Mouse (Mus musculus): Measurements from ENCODE around the gene Kbtbd2. TPM values are rescaled to one million over a fixed set of nuclear protein-coding genes. Genes with fewer than 3 reads are reported as not detected.
A peak's percentile ranks its signal among the peaks of the same experiment; 100 is the strongest.

Kbtbd2 gene
- polyA plus RNA-seq (2015; fragmentation: Nextera tagmentation; extraction: Ambion mirVana) = 26.1 and 27.6 TPM in 2 replicates

DNA sequence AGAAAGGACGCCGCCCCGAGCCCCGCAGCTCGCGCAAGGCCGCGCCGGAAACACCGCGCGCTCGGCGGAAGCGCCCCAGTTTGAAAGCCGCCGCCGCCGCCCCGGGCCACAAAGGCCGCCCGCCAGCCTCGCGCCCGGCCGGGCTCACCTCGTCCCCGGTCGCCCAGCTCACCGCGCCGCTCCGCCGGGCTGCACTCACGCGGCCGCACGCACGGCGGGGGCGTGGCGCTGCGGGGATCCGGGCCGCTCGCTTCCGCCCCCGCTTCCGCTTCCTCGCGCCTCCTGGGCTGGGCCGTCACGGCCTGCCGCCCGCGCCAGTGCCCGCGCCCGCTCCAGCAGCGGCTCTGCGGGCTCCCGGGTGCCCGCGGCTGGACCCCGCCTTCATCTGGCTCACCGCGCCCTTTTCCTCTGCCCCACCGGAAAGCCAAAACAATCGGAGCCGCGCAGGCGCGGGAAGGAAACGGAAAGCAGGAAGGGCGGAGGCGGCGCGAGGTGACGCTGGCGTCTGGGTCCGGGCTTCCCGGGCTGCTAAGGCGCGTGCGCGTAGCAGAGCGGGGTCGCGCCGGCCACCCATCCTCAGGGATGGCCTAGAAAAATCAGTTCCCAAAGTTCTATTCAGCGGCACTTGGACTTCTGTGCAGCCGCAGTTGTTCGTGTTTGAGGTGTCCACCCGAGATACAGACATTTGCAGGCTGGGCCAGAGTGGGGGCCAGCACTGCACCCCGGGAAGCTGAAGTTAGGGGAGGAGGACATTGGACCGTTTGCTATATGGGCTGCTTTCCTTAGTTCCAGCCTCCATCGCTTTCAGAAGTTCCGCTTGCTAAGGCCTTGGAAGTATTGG, at the start of gene Kbtbd2:
Kbtbd2 (minus strand) TSS at position 503 of the 841 bp plus-strand sequence.
- peak within 1 kb of the TSS; percentile 80 for H3K4me2 ChIP-seq
- no peaks in the 10 kb centered on the region for H3K36me3 ChIP-seq
- H3K4me3 ChIP-seq (replicated peaks) = peak within 1 kb of the TSS; percentile 83
- H3K4me1 ChIP-seq = peaks cover 11% of the 10 kb centered on the region; the same call in 1 of the 2 replicates
- no peaks in the 10 kb centered on the region for H3K9me3 ChIP-seq
- no peaks in the 10 kb centered on the region for H3K27me3 ChIP-seq (replicated peaks)
- H3K27ac ChIP-seq = peak within 1 kb of the TSS; percentile 100
- ATAC-seq (ENCODE audit: insufficient read depth, low FRiP score, low read depth) = peak; percentile 95
- WGBS = under 1% methylated on average over 98 of the region's 98 CpGs
- peak within 1 kb of the TSS; percentile 92 for H3K9ac ChIP-seq

DNA sequence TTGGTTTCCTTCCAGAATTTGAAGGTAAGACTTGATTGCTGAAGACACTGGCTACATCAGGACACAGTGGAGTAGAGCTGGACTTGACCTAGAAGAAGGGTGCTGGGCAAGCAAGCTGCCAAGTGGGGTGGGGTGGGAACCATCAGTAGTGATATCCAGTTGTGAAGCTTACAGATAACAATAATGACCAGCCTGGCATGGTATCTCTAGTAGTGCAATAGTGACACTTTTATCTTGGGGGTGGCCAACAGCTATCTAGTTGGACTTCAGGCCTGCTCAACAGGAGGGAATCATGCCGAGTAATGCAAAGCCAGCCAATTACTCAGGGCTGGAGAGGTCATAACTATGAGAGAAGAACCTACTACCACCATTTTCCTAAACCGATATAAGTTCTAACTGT, 46.8 kb upstream of the Kbtbd2 start:
- ATAC-seq (ENCODE audit: insufficient read depth, low FRiP score, low read depth) = peak; percentile 53; the same call in 1 of the 2 replicates
- H3K36me3 ChIP-seq = 0 out of 2 replicates have a peak, but pooled peaks cover 5% of the 10 kb centered on the region
- no peaks in the 10 kb centered on the region for H3K9me3 ChIP-seq
- H3K27ac ChIP-seq = no peak overlapping the region
- no peak overlapping the region for H3K9ac ChIP-seq
- no peak overlapping the region for H3K4me3 ChIP-seq (replicated peaks)
- H3K4me2 ChIP-seq = no peak overlapping the region
- no peaks in the 10 kb centered on the region for H3K4me1 ChIP-seq
- H3K27me3 ChIP-seq (replicated peaks) = no peaks in the 10 kb centered on the region
- WGBS = 93% methylated on average over 2 of the region's 2 CpGs

DNA sequence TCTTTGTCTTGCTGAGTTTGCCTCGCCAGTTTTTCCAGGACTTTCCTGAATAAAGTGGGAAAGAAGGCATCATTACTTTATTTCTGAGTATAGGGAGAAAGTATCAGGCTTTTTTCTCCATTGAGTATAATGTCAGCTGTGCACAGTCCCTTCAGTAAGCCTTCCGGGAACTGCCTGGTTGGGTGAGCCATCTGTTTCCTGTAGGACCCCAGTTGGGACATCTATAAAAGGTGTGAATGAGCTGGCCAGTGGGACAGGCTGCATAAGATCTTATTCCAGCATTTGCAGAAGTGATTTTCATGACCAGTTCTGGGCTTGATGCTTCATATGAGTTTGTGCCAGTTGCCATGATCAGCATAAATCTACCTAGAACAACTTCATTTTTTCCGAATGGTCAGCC, 45.6 kb upstream of the Kbtbd2 start:
- H3K9me3 ChIP-seq = no peaks in the 10 kb centered on the region
- no peaks in the 10 kb centered on the region for H3K4me1 ChIP-seq
- no peak overlapping the region for H3K4me2 ChIP-seq
- WGBS = 82% methylated on average over 3 of the region's 3 CpGs
- no peak overlapping the region for H3K4me3 ChIP-seq (replicated peaks)
- no peak for ATAC-seq (ENCODE audit: insufficient read depth, low FRiP score, low read depth)
- no peak overlapping the region for H3K27ac ChIP-seq
- 0 out of 2 replicates have a peak, but pooled peaks cover 5% of the 10 kb centered on the region for H3K36me3 ChIP-seq
- no peak overlapping the region for H3K9ac ChIP-seq
- H3K27me3 ChIP-seq (replicated peaks) = no peaks in the 10 kb centered on the region

DNA sequence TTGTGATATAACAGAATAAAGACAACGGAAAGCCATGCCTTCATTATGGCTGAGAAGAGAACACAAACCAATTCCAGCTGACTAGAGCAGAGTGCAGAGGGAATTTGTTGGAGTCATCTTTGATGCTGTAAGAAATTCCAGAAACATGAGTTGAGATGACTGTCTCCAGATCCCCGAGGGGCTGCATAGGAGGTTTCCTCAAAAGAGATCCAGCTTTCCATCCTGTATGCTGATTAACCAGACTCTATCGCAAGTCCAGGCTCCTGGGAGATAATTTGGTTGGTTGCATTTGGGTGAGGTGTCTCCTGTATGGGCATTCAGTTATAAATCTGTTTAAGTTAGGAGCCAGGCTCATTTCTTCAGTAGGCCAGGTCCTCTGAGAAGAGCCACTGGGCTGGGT, 40.0 kb upstream of the Kbtbd2 start:
- H3K9ac ChIP-seq = no peak overlapping the region
- ATAC-seq (ENCODE audit: insufficient read depth, low FRiP score, low read depth) = no peak
- H3K27me3 ChIP-seq (replicated peaks) = no peaks in the 10 kb centered on the region
- no peak overlapping the region for H3K4me2 ChIP-seq
- H3K36me3 ChIP-seq = peaks cover 8% of the 10 kb centered on the region; the same call in 1 of the 2 replicates
- no peaks in the 10 kb centered on the region for H3K4me1 ChIP-seq
- H3K9me3 ChIP-seq = no peaks in the 10 kb centered on the region
- WGBS = 88% methylated on average over 3 of the region's 3 CpGs
- H3K27ac ChIP-seq = no peak overlapping the region
- H3K4me3 ChIP-seq (replicated peaks) = no peak overlapping the region

DNA sequence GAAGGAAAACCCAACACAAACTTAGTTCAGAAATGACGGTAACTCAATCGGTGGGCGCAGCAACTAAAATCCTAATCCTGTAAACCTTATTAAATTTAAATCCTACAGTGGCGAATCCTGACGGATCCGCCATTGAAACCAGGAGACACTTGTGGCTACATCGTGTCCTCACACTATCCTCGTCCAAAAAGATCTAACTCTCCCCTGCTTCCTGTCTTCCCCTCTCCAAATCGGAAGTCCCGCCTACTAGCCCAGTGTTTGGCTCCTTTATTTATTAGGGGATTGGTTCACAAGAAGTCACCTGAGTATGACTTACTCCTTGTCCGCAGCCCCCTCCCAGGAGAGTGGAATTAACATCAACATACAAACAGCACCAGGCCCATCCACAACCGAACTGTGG, 39.6 kb upstream of the Kbtbd2 start:
- Histone ChIP-seq H3K27ac (no peak overlapping the region), H3K36me3 (peaks cover 8% of the 10 kb centered on the region; the same call in 1 of the 2 replicates), H3K4me3 (replicated peaks) (no peak overlapping the region), H3K4me1 (no peaks in the 10 kb centered on the region), H3K27me3 (replicated peaks) (no peaks in the 10 kb centered on the region), H3K4me2 (no peak overlapping the region), H3K9me3 (no peaks in the 10 kb centered on the region), H3K9ac (no peak overlapping the region)
- no peak for ATAC-seq (ENCODE audit: insufficient read depth, low FRiP score, low read depth)
- 91% methylated on average over 12 of the region's 12 CpGs for WGBS

DNA sequence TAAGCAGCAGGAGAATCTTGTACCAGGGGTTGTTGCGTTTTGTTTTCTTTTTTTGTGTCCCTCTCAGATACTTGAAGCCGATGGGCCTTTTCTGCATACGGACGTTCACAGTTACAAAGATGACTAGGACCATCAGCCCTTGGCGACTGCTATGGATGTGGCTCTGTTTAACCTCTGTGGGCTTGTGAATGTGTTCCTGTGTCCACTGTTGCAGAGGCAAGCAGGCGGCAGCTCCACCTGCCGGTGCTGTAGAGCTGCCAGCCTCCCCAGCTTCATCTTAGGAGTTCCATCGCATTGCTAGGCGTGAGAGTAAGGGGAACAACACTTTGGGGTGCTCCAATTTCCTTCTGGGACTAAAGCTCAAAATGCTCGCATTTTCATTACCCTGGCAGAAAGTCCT, 37.9 kb upstream of the Kbtbd2 start:
- no peak overlapping the region for H3K4me3 ChIP-seq (replicated peaks)
- no peaks in the 10 kb centered on the region for H3K9me3 ChIP-seq
- 85% methylated on average over 10 of the region's 10 CpGs for WGBS
- H3K4me2 ChIP-seq = no peak overlapping the region
- no peak overlapping the region for H3K9ac ChIP-seq
- H3K4me1 ChIP-seq = no peaks in the 10 kb centered on the region
- peaks cover 4% of the 10 kb centered on the region; the same call in 1 of the 2 replicates for H3K36me3 ChIP-seq
- no peak for ATAC-seq (ENCODE audit: insufficient read depth, low FRiP score, low read depth)
- no peaks in the 10 kb centered on the region for H3K27me3 ChIP-seq (replicated peaks)
- no peak overlapping the region for H3K27ac ChIP-seq

DNA sequence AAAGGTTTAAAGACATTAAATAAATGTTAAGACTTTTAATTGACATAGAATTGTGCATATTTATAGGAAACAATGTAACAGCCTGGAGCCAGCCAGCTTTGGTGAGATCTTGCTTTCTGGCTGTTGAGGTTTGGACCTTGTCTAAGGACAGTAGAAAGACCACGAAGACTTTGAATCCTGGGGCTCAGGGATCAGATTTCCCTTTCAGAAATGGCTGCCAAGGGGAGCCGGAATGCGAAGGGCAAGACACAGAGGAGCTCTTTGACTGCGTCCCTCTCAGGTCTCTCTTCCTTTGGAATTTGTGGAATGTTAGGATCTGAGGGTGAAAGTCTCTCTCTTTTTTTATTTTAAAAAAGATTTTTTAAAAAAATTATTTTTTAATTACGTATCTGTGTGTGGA, 37.2 kb upstream of the Kbtbd2 start:
- peaks cover 3% of the 10 kb centered on the region; the same call in 1 of the 2 replicates for H3K36me3 ChIP-seq
- WGBS = 65% methylated on average over 5 of the region's 5 CpGs
- no peak overlapping the region for H3K27ac ChIP-seq
- H3K9ac ChIP-seq = no peak overlapping the region
- no peak for ATAC-seq (ENCODE audit: insufficient read depth, low FRiP score, low read depth)
- no peak overlapping the region for H3K4me3 ChIP-seq (replicated peaks)
- no peak overlapping the region for H3K4me2 ChIP-seq
- H3K27me3 ChIP-seq (replicated peaks) = no peaks in the 10 kb centered on the region
- no peaks in the 10 kb centered on the region for H3K4me1 ChIP-seq
- H3K9me3 ChIP-seq = no peaks in the 10 kb centered on the region

DNA sequence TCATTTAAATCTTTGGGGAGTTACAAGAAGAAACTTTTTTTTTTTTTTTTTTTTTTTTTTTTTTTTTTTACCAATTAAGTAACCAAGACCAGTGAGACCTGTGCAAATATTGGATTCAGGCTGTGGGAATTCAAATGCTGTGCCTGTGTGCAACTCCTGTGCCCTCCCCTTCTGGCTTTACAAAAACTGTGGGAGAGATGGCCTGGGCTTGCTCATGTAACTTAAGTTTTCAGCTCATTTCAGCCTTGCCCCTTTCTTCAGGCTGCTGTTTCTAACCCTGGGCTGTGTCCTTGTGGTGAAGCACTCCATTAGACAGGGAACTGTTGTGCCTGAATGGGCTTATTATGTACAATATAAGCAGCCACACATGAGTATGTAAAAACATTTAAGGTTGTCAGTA, 35.2 kb upstream of the Kbtbd2 start:
- Histone ChIP-seq H3K4me2 (peak overlapping the region; percentile 67), H3K4me3 (replicated peaks) (peak overlapping the region; percentile 73), H3K4me1 (no peaks in the 10 kb centered on the region), H3K9me3 (no peaks in the 10 kb centered on the region), H3K27ac (no peak overlapping the region), H3K27me3 (replicated peaks) (no peaks in the 10 kb centered on the region), H3K9ac (no peak overlapping the region), H3K36me3 (peaks cover 3% of the 10 kb centered on the region; the same call in 1 of the 2 replicates)
- no peak for ATAC-seq (ENCODE audit: insufficient read depth, low FRiP score, low read depth)

DNA sequence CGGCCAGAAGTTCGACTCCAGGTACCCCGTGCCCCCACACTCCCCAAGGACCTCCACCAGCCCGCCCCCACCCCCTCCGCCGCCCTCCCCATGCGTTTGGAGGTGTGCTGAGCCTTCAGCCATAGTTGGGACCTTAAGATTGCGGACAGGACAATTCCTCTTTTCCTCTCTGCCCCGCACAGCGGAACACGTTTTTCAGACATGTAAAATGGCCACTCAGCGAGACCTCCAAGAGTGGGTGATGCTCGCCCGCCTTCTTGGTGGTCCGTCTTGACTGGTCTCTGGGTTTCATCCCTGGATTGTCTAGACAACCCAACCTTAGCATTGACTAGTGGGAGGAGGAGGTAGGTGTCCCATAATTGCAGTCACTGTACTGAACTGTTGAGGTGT, 34.8 kb upstream of the Kbtbd2 start:
- H3K36me3 ChIP-seq = peaks cover 3% of the 10 kb centered on the region; the same call in 1 of the 2 replicates
- H3K4me1 ChIP-seq = no peaks in the 10 kb centered on the region
- no peak for ATAC-seq (ENCODE audit: insufficient read depth, low FRiP score, low read depth)
- H3K27me3 ChIP-seq (replicated peaks) = no peaks in the 10 kb centered on the region
- peak overlapping the region; percentile 82; the same call in 1 of the 2 replicates for H3K9ac ChIP-seq
- H3K4me3 ChIP-seq (replicated peaks) = peak overlapping the region; percentile 73
- no peaks in the 10 kb centered on the region for H3K9me3 ChIP-seq
- 3% methylated on average over 15 of the region's 15 CpGs for WGBS
- H3K27ac ChIP-seq = peak overlapping the region; percentile 91
- peak overlapping the region; percentile 67 for H3K4me2 ChIP-seq

DNA sequence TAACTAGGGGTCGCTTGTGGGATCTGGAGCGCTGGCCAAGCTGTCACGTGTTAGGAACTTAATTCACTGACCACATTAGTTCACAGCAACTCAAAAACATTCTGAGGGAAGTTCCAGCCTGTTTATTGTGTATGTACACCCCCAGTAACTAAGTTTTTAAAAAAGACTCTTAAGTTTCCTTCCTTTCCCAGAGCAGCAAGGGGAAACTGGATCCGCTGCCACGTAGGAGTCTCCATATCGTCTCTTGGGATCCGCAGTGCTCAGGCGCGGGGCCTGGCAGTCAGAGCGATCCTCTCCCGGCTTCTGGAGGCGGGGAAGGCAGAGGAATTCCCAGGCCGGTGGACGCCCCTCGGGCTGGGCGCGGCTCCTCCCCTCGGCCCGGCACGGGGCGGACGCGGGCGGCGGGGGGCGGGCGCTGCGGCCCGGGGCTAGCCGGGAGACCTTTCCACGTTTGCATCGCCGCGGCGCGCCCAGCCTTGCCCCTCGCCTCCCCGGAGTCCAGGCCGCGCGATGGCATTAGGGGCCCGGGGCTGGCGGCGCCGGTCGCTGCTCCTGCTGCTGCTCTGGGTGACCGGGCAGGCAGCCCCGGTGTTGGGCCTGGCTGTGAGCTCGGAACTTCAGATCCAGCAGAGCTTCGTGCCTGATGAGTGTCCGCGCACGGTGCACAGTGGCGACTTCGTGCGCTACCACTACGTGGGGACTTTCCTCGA, 34.2 kb upstream of the Kbtbd2 start, which contains the start of gene Fkbp9:
Fkbp9 (plus strand) TSS at position 363 of the 710 bp plus-strand sequence.
- Histone ChIP-seq H3K4me2 (peak within 1 kb of the TSS; percentile 67), H3K9ac (peak within 1 kb of the TSS; percentile 82; the same call in 1 of the 2 replicates), H3K36me3 (peaks cover 2% of the 10 kb centered on the region; the same call in 1 of the 2 replicates), H3K27ac (peak within 1 kb of the TSS; percentile 91), H3K4me1 (no peaks in the 10 kb centered on the region), H3K27me3 (replicated peaks) (no peaks in the 10 kb centered on the region), H3K4me3 (replicated peaks) (peak within 1 kb of the TSS; percentile 73), H3K9me3 (no peaks in the 10 kb centered on the region)
- WGBS = under 1% methylated on average over 58 of the region's 58 CpGs
- ATAC-seq (ENCODE audit: insufficient read depth, low FRiP score, low read depth) = peak; percentile 97

DNA sequence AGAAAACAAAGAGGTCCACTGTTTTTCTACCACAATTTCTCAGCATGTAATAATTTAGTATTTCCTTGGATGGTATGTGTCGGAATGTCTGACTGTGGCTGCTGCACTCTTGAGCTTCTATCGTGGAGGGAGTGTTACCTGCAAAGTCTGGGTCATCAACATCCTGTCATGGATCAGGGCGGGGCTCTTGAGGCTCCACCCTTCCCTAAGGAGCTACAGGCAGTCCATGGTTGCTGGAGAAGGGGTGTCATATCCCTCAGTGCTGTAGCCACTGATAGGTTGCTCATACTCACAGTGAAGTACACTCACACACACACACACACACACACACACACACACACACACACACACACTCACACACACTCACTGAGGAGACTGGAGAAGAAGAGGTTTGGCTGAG, 28.0 kb upstream of the Kbtbd2 start:
- 47% methylated on average over 3 of the region's 3 CpGs for WGBS
- Histone ChIP-seq H3K4me2 (no peak overlapping the region), H3K9me3 (no peaks in the 10 kb centered on the region), H3K4me3 (replicated peaks) (no peak overlapping the region), H3K9ac (no peak overlapping the region), H3K27ac (no peak overlapping the region), H3K27me3 (replicated peaks) (no peaks in the 10 kb centered on the region), H3K4me1 (no peaks in the 10 kb centered on the region), H3K36me3 (no peaks in the 10 kb centered on the region)
- ATAC-seq (ENCODE audit: insufficient read depth, low FRiP score, low read depth) = no peak

DNA sequence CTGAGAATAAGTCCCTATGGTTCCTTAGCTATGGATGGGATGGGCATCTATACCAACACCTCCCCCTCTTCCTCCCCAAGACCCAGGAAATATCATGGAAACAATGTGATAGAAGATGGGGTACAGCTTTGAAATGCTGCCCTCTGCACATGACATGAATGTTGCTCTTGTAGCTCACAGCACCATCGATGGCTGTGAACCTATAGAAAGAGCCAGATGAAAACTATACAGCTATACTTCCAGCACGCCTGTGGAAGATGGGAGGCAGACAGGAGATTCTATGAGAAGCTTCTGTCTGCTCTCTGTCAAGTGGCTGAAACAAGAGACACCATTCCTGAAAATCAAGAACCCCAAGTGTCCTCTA, 21.5 kb upstream of the Kbtbd2 start:
- H3K9ac ChIP-seq = no peak overlapping the region
- no peak overlapping the region for H3K4me2 ChIP-seq
- no peak overlapping the region for H3K27ac ChIP-seq
- H3K9me3 ChIP-seq = no peaks in the 10 kb centered on the region
- ATAC-seq (ENCODE audit: insufficient read depth, low FRiP score, low read depth) = no peak
- no peaks in the 10 kb centered on the region for H3K4me1 ChIP-seq
- no peak overlapping the region for H3K4me3 ChIP-seq (replicated peaks)
- no peaks in the 10 kb centered on the region for H3K36me3 ChIP-seq
- WGBS = 76% methylated on average over 2 of the region's 2 CpGs
- no peaks in the 10 kb centered on the region for H3K27me3 ChIP-seq (replicated peaks)
